Mouse (Mus musculus) spleen, postnatal 14 days (tissue): ENCODE results near the gene Esr1.
"Not testable (repeated sequence)": the region's sequence is repeated elsewhere in the genome, so short reads cannot be mapped to it uniquely, and the experiment has no call there.

ENCODE experiments used
- DNase-seq, 2 experiments: peaks; one replicate each; pipeline ENCODE4 v3.0.0; 2021 to 2022; ENCODE audit warnings: low spot score in 2 of 2

The Esr1 gene

DNA sequence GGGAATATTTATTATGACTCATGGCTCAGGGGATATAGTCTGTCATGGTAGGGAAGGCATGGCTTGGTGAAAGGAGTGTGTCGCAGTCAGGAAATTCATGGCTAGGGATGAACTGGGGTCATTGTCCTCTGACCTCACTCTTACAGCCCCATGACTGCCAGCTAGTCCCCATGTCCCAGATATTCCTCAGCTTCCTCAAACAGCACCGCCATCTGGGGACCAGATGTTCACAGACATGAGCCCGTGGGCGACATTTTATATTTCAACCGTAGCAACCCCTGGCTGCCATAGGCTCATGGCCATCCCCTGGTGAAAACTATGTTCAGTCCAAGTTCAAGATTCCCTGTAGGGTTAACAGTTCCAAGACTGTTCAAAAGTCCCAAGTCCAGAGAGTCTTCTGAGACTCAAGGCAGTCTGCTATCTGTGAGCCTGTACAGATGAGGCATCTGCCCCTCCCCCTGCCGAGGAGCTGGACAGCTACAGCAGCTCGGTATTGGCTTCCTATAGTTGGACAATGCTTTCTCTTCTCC is 83.0 kb downstream of the Esr1 start:
- DNase-seq, result no peak

DNA sequence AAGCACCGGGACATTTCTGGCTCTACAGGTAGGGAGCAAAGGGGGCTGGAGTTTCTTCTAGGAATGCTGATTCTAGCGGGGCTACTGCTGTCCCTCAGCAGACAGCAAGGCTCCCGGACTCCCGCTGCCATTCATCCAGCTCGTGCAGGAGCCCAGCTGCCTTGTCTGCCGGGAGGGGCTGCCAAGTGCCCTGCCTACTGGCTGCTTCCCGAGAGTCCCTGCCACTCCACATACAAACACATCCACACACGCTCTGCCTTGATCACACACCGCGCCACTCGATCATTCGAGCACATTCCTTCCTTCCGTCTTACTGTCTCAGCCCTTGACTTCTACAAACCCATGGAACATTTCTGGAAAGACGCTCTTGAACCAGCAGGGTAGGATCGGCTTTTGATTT is 98.5 kb downstream of the Esr1 start:
- DNase-seq, result no peak

- no peak for DNase-seq
These were observed 100.0 kb downstream of the Esr1 start for GRCm38 (mm10) chr10:4711434-4711833.

GRCm38 (mm10) chr10:4712061-4712908 is 100.9 kb downstream of the Esr1 start:
- peak in 1 of 2 experiments; percentile 4 for DNase-seq

GRCm38 (mm10) chr10:4713398-4713797 is 102.0 kb downstream of the Esr1 start:
- DNase-seq, result no peak

- DNase-seq, result no peak
These were observed 113.5 kb downstream of the Esr1 start for GRCm38 (mm10) chr10:4724851-4725250.

DNA sequence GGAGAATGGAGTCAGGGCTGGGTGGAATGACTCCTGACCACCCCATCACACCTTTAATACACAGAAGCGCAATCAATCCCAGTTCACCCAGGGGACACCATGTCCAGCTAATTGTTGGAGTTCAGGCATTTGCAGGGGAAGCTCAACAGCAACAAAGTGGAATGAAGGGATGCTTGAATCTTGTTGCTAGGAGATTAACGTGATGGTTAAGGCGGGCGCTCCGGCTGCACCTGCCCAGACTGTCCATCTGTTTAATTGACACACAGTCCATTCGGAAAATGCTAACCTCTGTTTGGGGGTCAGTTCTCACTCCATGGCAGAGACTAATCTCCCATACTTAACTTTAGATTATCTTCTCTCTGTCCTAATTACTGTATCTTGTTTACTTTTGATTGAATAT is 114.7 kb downstream of the Esr1 start:
- no peak for DNase-seq

DNA sequence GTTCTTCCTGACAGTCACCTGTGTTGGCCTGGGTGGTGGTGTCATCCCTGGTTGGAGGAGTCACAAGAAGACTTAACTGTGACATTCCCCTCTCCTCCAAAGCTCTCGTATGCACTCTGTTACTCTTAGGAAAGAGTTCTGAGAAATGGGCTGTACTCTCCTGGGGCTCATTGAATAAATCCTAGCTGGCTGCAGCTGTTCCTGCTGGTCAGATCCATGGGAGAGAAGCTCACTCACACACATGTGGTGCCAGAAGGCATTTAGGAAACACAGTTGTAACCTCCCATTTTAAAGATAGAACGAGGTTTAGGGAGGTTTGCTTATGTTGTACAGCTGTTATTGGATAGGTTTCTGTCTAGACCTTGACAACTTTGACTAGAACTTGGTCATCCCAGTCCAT is 120.9 kb downstream of the Esr1 start:
- no peak for DNase-seq

DNA sequence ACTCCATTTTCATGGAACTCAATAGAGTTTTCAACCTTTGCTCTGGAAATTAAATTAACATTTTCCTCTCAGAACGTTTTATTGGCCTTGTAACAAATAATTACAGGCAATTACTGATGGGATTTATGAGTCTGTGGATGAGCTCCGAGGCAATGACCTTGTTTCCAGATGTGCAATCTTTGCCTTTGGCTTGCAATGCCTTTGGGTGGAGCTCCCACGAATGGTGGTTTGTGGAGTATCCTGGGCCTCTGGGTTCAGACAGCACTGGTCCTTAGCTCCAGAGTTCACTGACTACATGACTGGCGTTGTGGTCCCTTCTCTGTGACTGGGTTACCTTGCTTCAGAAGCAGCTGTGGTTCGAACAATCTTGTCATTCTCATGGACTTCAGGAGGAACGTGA is 122.6 kb downstream of the Esr1 start:
- no peak for DNase-seq

DNA sequence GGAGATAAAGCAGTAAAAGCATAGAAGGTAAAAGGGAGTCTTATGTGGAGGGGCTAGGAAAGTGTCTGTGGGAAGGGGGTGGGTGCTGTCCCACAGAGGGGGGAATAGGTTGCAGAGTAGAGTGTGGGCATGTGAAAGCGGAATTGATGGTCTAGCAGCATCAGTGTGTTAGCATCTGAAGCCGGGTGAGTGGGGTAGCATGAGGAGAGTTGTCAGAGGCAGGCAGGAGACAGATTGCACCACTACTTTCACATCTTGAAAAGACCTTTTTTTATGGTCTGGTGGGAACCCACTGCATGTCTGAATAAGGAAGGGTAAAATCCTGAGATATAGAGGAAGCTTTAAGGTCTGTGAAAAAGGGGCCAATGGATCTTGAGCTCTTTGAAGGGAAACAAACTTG is 123.5 kb downstream of the Esr1 start:
- DNase-seq, result no peak

GRCm38 (mm10) chr10:4738311-4738710 is 126.9 kb downstream of the Esr1 start:
- DNase-seq, result no peak

DNA sequence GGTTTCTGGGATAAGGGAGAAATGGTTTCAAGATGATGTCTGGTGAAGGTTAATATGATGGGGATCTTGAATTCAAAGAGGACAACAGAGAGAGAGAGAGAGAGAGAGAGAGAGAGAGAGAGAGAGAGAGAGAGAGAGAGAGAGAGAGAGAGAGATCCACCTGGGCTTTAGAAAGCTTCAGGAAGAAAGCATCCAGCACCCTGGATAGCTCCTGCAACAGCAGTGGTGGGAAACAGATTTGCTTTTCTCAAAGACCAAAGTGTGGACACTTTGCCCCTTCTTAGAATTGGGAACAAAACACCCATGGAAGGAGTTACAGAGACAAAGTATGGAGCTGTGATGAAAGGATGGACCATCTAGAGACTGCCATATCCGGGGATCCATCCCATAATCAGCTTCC is 139.7 kb downstream of the Esr1 start:
- not testable (repeated sequence) for DNase-seq

GRCm38 (mm10) chr10:4752977-4753376 is 141.6 kb downstream of the Esr1 start:
- DNase-seq, result no peak

GRCm38 (mm10) chr10:4775541-4775940 is 164.1 kb downstream of the Esr1 start:
- DNase-seq, result no peak

GRCm38 (mm10) chr10:4776007-4776713 is 164.8 kb downstream of the Esr1 start:
- DNase-seq, result no peak

GRCm38 (mm10) chr10:4776714-4777090 is 165.3 kb downstream of the Esr1 start:
- no peak for DNase-seq

- DNase-seq, result no peak
These were observed 166.6 kb downstream of the Esr1 start for GRCm38 (mm10) chr10:4777996-4778395.

DNA sequence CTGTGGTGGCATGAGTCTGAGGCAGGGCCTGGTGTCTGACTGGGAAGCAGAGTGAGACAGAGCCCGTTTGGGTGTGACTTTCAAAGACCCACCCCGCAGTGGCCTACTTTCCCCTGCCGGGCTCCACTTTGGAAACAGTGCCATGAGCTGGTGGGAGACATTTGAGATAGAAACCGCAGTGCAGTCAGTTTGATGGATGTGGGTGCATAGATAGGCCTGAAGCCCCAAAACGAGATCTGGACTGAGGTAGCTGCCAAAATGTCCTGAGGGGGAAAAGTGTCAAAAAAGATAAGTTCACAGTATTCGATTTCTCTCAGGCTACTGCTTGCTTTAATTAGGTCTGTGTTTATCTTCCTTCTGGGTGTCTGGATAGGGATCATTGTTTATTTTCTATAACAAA is 169.5 kb downstream of the Esr1 start:
- no peak for DNase-seq

GRCm38 (mm10) chr10:4787003-4787628 is 175.7 kb downstream of the Esr1 start:
- peak in 1 of 2 experiments; percentile 18 for DNase-seq

DNA sequence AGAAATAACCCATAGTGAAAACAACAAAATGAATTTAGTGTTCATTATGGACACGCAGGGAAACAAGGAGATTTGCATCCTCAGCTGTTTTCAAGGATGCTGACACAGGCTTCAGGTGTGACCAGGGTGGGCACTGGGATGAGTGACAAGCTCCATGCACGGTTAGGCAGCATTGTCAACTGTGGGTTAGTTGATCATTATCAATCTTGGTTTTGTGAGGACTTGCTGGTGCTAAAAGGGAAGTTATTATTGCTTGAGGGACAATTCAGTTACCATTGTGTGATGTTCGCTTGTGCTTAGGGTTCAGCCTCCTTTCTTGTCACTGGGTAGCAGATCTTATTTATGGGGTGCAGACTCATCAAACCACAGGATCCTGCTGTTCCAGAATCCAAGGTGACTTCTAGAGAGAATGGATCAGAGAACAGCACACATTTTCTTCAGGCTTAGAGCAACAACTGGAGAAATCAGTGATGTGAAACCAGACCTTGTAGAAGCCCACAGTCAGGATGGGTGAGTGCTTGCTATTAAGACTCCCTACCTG is 186.9 kb downstream of the Esr1 start:
- DNase-seq, result no peak

GRCm38 (mm10) chr10:4824366-4824765 is 213.0 kb downstream of the Esr1 start:
- no peak for DNase-seq

- DNase-seq, result no peak
These were observed 219.2 kb downstream of the Esr1 start for GRCm38 (mm10) chr10:4830592-4830991.
